Mouse (Mus musculus): ENCODE measurements around the gene Arhgef26.

Gene Arhgef26

DNA sequence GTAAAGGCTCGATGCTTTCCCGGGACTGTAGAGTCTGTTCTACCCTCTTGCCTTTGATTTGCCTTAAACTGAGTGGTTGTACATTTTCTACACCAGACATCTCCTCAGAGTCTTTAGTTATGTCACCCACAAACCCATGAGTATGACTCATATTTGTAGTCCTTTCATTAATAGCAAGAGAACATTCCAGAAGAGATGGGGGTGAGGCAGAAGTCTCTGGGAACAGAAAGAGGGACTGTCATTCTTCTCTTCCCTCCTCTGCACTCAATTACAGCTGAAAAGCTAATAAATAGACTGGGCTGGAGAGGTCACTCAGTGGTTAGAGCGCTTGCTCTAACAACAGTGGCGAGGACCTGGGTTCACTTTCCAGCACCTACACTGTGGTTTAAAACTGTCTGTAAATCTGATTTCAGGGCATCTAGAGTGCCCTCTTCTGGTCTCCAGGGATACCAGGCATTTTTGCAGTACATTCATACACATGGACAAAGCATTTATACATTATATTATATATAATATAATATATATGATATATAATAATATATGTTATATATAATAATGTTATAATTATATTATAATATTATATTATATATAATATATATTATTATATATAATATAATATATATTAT lies 111.8 kb downstream of the Arhgef26 start:
- DNase-seq (ENCODE audit: low spot score in 2 of 2): no peak

DNA sequence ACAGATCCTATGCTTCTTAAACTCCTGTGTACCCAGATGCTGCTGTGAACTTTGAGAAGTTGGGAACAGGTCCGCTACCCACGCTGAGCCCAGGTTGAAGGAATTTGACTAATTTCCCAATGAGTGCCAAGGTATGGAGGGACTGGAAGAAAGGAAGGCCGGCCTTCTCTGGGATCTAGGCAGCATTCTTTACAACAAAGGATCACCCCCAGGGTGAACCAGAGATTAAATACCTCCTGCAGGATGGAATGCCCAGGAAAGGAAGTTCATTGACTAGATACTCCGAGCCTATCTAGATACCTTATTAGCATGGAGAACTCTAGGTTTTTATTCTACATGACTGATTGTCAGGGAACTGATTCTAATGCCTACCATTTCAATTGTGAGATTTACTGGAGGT lies 114.8 kb downstream of the Arhgef26 start:
- no peak for DNase-seq (ENCODE audit: low spot score in 2 of 2)

- no peak for DNase-seq (ENCODE audit: low spot score in 2 of 2)
Measured at GRCm38 (mm10) chr3:62454096-62454495, 116.0 kb downstream of the Arhgef26 start.

- no peak for DNase-seq (ENCODE audit: low spot score in 2 of 2)
Measured at GRCm38 (mm10) chr3:62455854-62456253, 117.7 kb downstream of the Arhgef26 start.

DNA sequence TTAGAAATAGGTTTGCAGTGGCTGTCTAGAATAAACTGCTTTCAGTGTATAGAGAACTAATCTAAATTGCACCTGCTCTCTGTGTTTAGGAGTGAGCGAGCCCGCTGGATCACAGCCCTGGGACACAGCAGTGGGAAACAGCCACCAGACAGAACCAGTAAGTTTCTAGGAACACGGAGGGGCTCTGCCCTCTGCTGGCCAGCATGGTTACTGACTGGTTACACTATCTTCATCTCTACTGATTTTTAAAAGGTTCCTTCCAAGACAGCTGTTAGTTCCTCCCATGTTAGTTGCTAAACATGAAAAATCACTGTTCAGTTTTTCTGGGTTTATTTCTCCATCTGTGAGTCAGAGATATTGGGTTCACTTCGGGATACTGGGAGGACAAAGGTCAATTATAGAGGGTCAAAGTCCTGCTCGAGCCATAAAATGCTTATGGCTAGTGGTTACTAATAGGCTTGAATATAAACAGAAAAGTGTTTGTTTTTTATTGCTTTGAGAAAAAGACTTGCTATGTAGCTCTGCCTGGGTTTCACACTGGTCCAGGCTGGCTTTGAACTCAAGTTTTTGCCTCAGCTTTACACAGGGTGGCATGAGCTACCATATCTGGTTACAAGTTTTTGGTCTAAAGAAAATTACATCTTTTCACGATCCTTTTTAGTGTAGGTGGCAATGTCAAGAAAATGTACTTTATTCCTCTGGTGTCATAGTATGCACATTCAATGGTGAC lies 120.3 kb downstream of the Arhgef26 start:
- peak in 1 of 2 experiments; percentile 19 for DNase-seq (ENCODE audit: low spot score in 2 of 2)

DNA sequence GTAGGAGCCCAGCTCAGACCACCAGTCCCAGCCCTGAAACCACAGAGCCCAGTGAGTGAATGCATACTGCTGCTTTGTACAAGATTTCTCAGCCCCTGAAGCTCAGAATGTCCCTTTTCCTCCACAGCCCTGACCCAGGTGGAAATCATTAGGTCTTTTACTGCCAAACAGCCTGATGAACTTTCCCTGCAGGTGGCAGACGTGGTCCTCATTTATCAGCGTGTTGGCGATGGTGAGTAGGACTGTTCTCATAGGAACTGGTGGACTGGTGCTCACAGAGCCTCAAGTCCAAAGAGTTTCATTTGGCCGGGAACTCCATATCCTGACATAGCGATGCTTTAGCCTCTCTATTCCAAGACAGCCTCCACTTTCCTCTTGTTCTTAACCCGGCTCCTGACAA lies 121.3 kb downstream of the Arhgef26 start:
- no peak for DNase-seq (ENCODE audit: low spot score in 2 of 2)

DNA sequence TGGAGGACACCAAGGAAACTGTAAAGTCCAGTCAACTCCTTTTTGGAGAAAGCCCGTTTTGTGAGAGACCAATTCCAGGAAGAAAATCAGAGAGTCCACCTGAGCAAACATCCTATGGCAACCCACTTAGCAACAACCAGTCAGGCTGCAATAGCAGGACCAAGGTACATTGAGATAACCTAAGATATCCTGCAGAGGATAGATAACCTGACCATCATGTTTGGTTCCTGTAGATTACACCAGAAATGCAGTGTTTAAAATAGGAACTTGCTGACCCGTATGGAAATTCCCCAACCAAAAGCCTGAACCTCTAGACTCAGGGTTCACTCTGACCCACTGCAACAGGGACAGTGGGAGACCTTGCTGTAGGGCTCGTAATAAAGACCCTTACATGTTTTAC lies 126.1 kb downstream of the Arhgef26 start:
- no peak for DNase-seq (ENCODE audit: low spot score in 2 of 2)

DNA sequence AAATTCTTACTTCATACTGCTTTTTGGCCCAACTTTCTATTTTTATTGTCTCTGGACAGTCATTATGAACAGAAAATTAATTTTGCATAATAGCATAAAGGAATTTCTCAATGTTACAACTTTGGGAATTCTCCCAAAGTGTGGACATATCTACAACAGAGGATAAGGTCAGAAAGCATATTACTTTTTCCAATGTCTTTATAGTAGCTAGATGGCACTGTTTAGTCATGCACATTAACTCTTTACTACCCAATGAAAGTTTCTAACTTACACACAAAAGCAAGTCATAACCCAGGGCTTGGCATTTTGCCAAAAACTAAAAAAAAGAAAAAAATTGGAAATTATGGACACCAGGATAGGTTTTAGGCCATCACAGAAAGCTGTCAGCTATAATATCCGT lies 132.0 kb downstream of the Arhgef26 start:
- no peak for DNase-seq (ENCODE audit: low spot score in 2 of 2)

DNA sequence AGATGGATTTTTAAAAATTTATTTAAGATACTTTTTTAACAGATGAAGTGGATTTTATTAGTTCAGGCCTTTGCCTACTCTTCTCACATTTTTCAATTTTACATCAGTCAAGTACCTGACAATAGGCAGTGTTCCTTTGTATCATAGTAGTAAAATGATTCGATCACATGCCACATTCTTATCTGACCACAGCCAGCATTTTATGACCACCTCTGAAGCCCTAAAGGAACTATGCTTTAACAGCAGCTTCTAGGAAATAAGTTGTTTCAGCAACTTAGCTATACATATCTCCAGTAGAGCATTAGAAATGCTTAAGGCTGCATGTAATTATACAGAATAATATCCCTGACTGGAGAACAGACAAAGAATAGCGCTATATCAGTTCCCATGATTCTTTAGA lies 146.2 kb downstream of the Arhgef26 start:
- no peak for DNase-seq (ENCODE audit: low spot score in 2 of 2)

DNA sequence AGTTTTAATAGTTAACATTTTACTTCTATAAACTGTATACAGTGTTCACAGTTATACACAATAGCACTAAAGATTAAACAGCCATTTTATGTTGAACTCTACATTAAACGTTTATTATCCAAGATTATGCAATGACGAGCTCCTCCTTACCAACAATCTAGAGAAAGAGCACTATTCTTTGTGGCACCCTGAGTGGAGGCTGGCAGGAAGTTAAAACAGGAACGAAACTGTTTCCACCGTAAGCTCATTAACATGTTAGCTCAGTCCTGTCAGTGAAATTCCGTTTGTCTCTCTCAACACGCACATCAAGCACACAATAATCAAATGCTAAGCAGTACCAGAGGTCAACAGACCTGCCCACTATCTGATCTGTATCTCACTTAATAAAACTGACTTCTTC lies 154.4 kb downstream of the Arhgef26 start:
- DNase-seq (ENCODE audit: low spot score in 2 of 2): no peak

DNA sequence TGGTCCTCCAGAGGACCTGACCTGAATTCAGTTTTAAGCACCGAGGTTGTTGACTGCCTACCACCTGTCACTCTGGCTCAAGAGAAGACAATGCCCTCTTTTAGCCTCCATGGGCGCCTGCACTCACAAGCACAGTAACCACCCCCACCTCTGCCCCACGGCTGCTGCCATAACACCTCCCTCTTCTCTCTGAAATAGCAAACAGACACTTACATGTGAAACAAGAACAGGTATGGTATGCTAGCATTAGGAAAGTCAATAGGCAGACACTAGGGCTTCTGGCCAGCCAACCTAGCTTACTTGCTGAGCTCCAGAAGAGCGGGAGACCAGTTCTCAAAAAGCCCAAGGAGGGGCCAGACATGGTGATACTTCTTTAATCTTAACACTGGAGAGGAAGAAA lies 161.2 kb downstream of the Arhgef26 start:
- DNase-seq (ENCODE audit: low spot score in 2 of 2): no peak

- DNase-seq (ENCODE audit: low spot score in 2 of 2): no peak
Measured at GRCm38 (mm10) chr3:62505166-62505900, 167.2 kb downstream of the Arhgef26 start.

- peak; percentile 81 to 92 for DNase-seq (ENCODE audit: low spot score in 2 of 2)
Measured at GRCm38 (mm10) chr3:62506488-62507205, 168.5 kb downstream of the Arhgef26 start, which contains the start of gene Dhx36. Dhx36 (minus strand) TSS chr3:62507004.

- no peak for DNase-seq (ENCODE audit: low spot score in 2 of 2)
Measured at GRCm38 (mm10) chr3:62507206-62507647, 169.1 kb downstream of the Arhgef26 start.
